Mouse (Mus musculus) forebrain, embryonic 13.5 days (tissue): ENCODE data around the gene Epb41l1. TPM values are rescaled to one million over a fixed set of nuclear protein-coding genes. Genes with fewer than 3 reads are reported as not detected.
"Not testable (repeated sequence)": the region's sequence is repeated elsewhere in the genome, so short reads cannot be mapped to it uniquely, and the experiment has no call there.

Experiments
- ATAC-seq: fragments of 200-750 bp; cut with Nextera tagmentation; 2 replicates; pipeline ENCODE4 v1.8.0; 2017
- H3K27ac ChIP-seq: fragments of 300-500 bp; sonication (generic); 2 replicates; pipeline ENCODE4 v1.5.1; 2015; ENCODE audit warnings: inconsistent platforms, mild to moderate bottlenecking, moderate library complexity
- H3K27me3 ChIP-seq: fragments of 300-500 bp; sonication (generic); 2 replicates; pipeline ENCODE4 v1.6.1; 2015; ENCODE audit warnings: mild to moderate bottlenecking, inconsistent platforms
- H3K36me3 ChIP-seq: fragments of 300-500 bp; sonication (generic); 2 replicates; pipeline ENCODE4 v1.6.1; 2015; ENCODE audit warnings: mild to moderate bottlenecking, inconsistent platforms; ENCODE audit not compliant: poor library complexity, severe bottlenecking
- H3K4me1 ChIP-seq: fragments of 300-500 bp; sonication (generic); 2 replicates; pipeline ENCODE4 v1.6.1; 2015; ENCODE audit warnings: inconsistent platforms
- H3K4me2 ChIP-seq: fragments of 300-500 bp; sonication (generic); 2 replicates; pipeline ENCODE4 v1.6.1; 2015; ENCODE audit warnings: inconsistent platforms, mild to moderate bottlenecking, moderate library complexity
- H3K4me3 ChIP-seq: fragments of 300-500 bp; sonication (generic); 2 replicates; pipeline ENCODE4 v1.5.1; 2015; ENCODE audit warnings: mild to moderate bottlenecking, inconsistent platforms
- H3K9ac ChIP-seq: fragments of 300-500 bp; sonication (generic); 2 replicates; pipeline ENCODE4 v1.6.1; 2015; ENCODE audit warnings: mild to moderate bottlenecking, inconsistent platforms
- H3K9me3 ChIP-seq: fragments of 300-500 bp; sonication (generic); replicated peaks from 2 replicates; pipeline ENCODE4 v1.6.1; 2016; ENCODE audit warnings: inconsistent platforms
- WGBS: fragments of 180-500 bp; shearing (Covaris S2); methylation state at CpG from one replicate; pipeline ENCODE4 v1.1.7; 2015; 5-methylcytosine and 5-hydroxymethylcytosine counted together
- polyA plus RNA-seq: library from polyadenylated mRNA; unstranded; fragments of >200 nt; fragmentation: Nextera tagmentation; extraction: Ambion mirVana; gene quantifications from 2 replicates; pipeline ENCODE4 v1.2.1, GENCODE M21; 2015

The Epb41l1 gene
- polyA plus RNA-seq, 1 experiment from 2014 or later = 5.3 TPM

- Histone ChIP-seq H3K9me3 (no peaks in the 10 kb centered on the region), H3K4me3 (no peak overlapping the region), H3K27ac (no peak overlapping the region; the same call in 1 of the 2 replicates), H3K4me1 (peaks cover 6% of the 10 kb centered on the region; the same call in 1 of the 2 replicates), H3K9ac (peak overlapping the region; percentile 30; the same call in 1 of the 2 replicates), H3K4me2 (no peak overlapping the region), H3K27me3 (no peaks in the 10 kb centered on the region), H3K36me3 (no peaks in the 10 kb centered on the region)
- ATAC-seq = no peak
- WGBS = 8% methylated on average over 3 of the region's 3 CpGs
Observed at GRCm38 (mm10) chr2:156406987-156407386, 13.7 kb upstream of the Epb41l1 start.

GRCm38 (mm10) chr2:156408168-156408567 is 12.5 kb upstream of the Epb41l1 start:
- peak overlapping the region; percentile 7; the same call in 1 of the 2 replicates for H3K4me2 ChIP-seq
- WGBS = 16% methylated on average over 8 of the region's 8 CpGs
- H3K9me3 ChIP-seq = no peaks in the 10 kb centered on the region
- no peaks in the 10 kb centered on the region for H3K36me3 ChIP-seq
- peaks cover 6% of the 10 kb centered on the region; the same call in 1 of the 2 replicates for H3K4me1 ChIP-seq
- H3K9ac ChIP-seq = no peak overlapping the region
- ATAC-seq = peak; percentile 50; the same call in 1 of the 2 replicates
- H3K27me3 ChIP-seq = no peaks in the 10 kb centered on the region
- no peak overlapping the region for H3K27ac ChIP-seq
- no peak overlapping the region for H3K4me3 ChIP-seq

- H3K4me2 ChIP-seq = not testable (repeated sequence)
- WGBS = 93% methylated on average over 4 of the region's 7 CpGs
Observed at GRCm38 (mm10) chr2:156411348-156411747, 9.4 kb upstream of the Epb41l1 start.

GRCm38 (mm10) chr2:156414996-156415395 is 5.7 kb upstream of the Epb41l1 start:
- H3K27ac ChIP-seq = no peak overlapping the region
- H3K4me2 ChIP-seq = no peak overlapping the region

More at GRCm38 (mm10) chr2:156411348-156411747, 9.4 kb upstream of the Epb41l1 start:
- H3K27me3 ChIP-seq, H3K9me3 ChIP-seq, H3K27ac ChIP-seq, H3K36me3 ChIP-seq, H3K9ac ChIP-seq, H3K4me1 ChIP-seq, ATAC-seq, H3K4me3 ChIP-seq: not testable (repeated sequence)

GRCm38 (mm10) chr2:156415674-156416073 is 5.0 kb upstream of the Epb41l1 start:
- Histone ChIP-seq H3K27ac (no peak overlapping the region), H3K9me3 (no peaks in the 10 kb centered on the region), H3K4me1 (peaks cover 7% of the 10 kb centered on the region), H3K36me3 (no peaks in the 10 kb centered on the region), H3K27me3 (peaks cover 28% of the 10 kb centered on the region), H3K4me3 (no peak overlapping the region), H3K4me2 (no peak overlapping the region), H3K9ac (no peak overlapping the region)
- WGBS = 72% methylated on average over 5 of the region's 5 CpGs
- ATAC-seq = no peak

More at GRCm38 (mm10) chr2:156414996-156415395, 5.7 kb upstream of the Epb41l1 start:
- no peaks in the 10 kb centered on the region for H3K36me3 ChIP-seq
- no peaks in the 10 kb centered on the region for H3K9me3 ChIP-seq
- no peak for ATAC-seq
- H3K4me1 ChIP-seq = 0 out of 2 replicates have a peak, but pooled peaks cover under 1% of the 10 kb centered on the region
- WGBS = 83% methylated on average over 2 of the region's 2 CpGs
- peaks cover 22% of the 10 kb centered on the region for H3K27me3 ChIP-seq
- H3K9ac ChIP-seq = no peak overlapping the region
- H3K4me3 ChIP-seq = no peak overlapping the region

- peaks cover 13% of the 10 kb centered on the region for H3K4me1 ChIP-seq
- no peak overlapping the region for H3K9ac ChIP-seq
- H3K27ac ChIP-seq = no peak overlapping the region
- no peak overlapping the region for H3K4me3 ChIP-seq
- no peak for ATAC-seq
- H3K27me3 ChIP-seq = peaks cover 38% of the 10 kb centered on the region
- no peaks in the 10 kb centered on the region for H3K36me3 ChIP-seq
- H3K4me2 ChIP-seq = no peak overlapping the region
- no peaks in the 10 kb centered on the region for H3K9me3 ChIP-seq
- 79% methylated on average over 1 of the region's 1 CpGs for WGBS
Observed at GRCm38 (mm10) chr2:156417194-156417593, 3.5 kb upstream of the Epb41l1 start.

GRCm38 (mm10) chr2:156418467-156418866 is 2.2 kb upstream of the Epb41l1 start:
- no peak overlapping the region for H3K4me3 ChIP-seq

GRCm38 (mm10) chr2:156420327-156420693 is 399 bp upstream of the Epb41l1 start:
- H3K9ac ChIP-seq = peak overlapping the region; percentile 80
- no peaks in the 10 kb centered on the region for H3K36me3 ChIP-seq
- peaks cover 18% of the 10 kb centered on the region for H3K4me1 ChIP-seq
- ATAC-seq = peak; percentile 4; the same call in 1 of the 2 replicates
- H3K27ac ChIP-seq = peak overlapping the region; percentile 75
- no peaks in the 10 kb centered on the region for H3K9me3 ChIP-seq
- peak overlapping the region; percentile 91 for H3K4me2 ChIP-seq
- WGBS = 7% methylated on average over 14 of the region's 14 CpGs
- peaks cover 56% of the 10 kb centered on the region for H3K27me3 ChIP-seq
- peak overlapping the region; percentile 63 for H3K4me3 ChIP-seq

More at GRCm38 (mm10) chr2:156418467-156418866, 2.2 kb upstream of the Epb41l1 start:
- Histone ChIP-seq H3K9me3 (no peaks in the 10 kb centered on the region), H3K36me3 (no peaks in the 10 kb centered on the region), H3K27me3 (peaks cover 49% of the 10 kb centered on the region), H3K4me1 (peaks cover 18% of the 10 kb centered on the region), H3K9ac (no peak overlapping the region), H3K27ac (no peak overlapping the region), H3K4me2 (no peak overlapping the region)
- 88% methylated on average over 5 of the region's 5 CpGs for WGBS
- ATAC-seq = no peak

- Histone ChIP-seq H3K4me3 (peak overlapping the region; percentile 63), H3K36me3 (no peaks in the 10 kb centered on the region), H3K27ac (peak overlapping the region; percentile 75), H3K4me1 (peaks cover 18% of the 10 kb centered on the region), H3K4me2 (peak overlapping the region; percentile 91), H3K27me3 (peaks cover 56% of the 10 kb centered on the region), H3K9me3 (no peaks in the 10 kb centered on the region), H3K9ac (peak overlapping the region; percentile 80)
- peak; percentile 84 for ATAC-seq
- under 1% methylated on average over 36 of the region's 36 CpGs for WGBS
Observed at GRCm38 (mm10) chr2:156421381-156422110, 837 bp downstream of the Epb41l1 start.

GRCm38 (mm10) chr2:156422631-156423030 is 1.9 kb downstream of the Epb41l1 start:
- Histone ChIP-seq H3K4me1 (peaks cover 18% of the 10 kb centered on the region), H3K27ac (peak overlapping the region; percentile 42; the same call in 1 of the 2 replicates), H3K9ac (peak overlapping the region; percentile 50), H3K4me3 (peak overlapping the region; percentile 63), H3K4me2 (peak overlapping the region; percentile 91), H3K27me3 (peaks cover 56% of the 10 kb centered on the region), H3K36me3 (no peaks in the 10 kb centered on the region), H3K9me3 (no peaks in the 10 kb centered on the region)
- WGBS = 14% methylated on average over 7 of the region's 8 CpGs
- no peak for ATAC-seq

- ATAC-seq = no peak
- 81% methylated on average over 4 of the region's 4 CpGs for WGBS
- no peaks in the 10 kb centered on the region for H3K36me3 ChIP-seq
- no peak overlapping the region for H3K4me3 ChIP-seq
- no peak overlapping the region for H3K27ac ChIP-seq
- 0 out of 2 replicates have a peak overlapping the region, but pooled peaks have one; percentile 91 for H3K4me2 ChIP-seq
- peaks cover 48% of the 10 kb centered on the region for H3K27me3 ChIP-seq
- H3K9ac ChIP-seq = no peak overlapping the region
- no peaks in the 10 kb centered on the region for H3K9me3 ChIP-seq
- peaks cover 18% of the 10 kb centered on the region for H3K4me1 ChIP-seq
Observed at GRCm38 (mm10) chr2:156423672-156424071, 3.0 kb downstream of the Epb41l1 start.

GRCm38 (mm10) chr2:156425618-156426017 is 4.9 kb downstream of the Epb41l1 start:
- no peak overlapping the region for H3K4me2 ChIP-seq
- H3K9me3 ChIP-seq = no peaks in the 10 kb centered on the region
- H3K4me3 ChIP-seq = no peak overlapping the region
- H3K4me1 ChIP-seq = peaks cover 17% of the 10 kb centered on the region
- H3K9ac ChIP-seq = no peak overlapping the region
- 0 out of 2 replicates have a peak overlapping the region, but pooled peaks have one; percentile 10 for H3K27ac ChIP-seq
- WGBS = 7% methylated on average over 1 of the region's 2 CpGs
- H3K27me3 ChIP-seq = peaks cover 28% of the 10 kb centered on the region
- ATAC-seq = no peak
- no peaks in the 10 kb centered on the region for H3K36me3 ChIP-seq
